Mouse (Mus musculus) kidney, postnatal 0 days (tissue): Measurements from ENCODE around the gene Parvb. TPM values are rescaled to one million over a fixed set of nuclear protein-coding genes. Genes with fewer than 3 reads are reported as not detected.
A peak's percentile ranks its signal among the peaks of the same experiment; 100 is the strongest.
"Not testable (repeated sequence)": the region's sequence is repeated elsewhere in the genome, so short reads cannot be mapped to it uniquely, and the experiment has no call there.

ENCODE experiments used
- ATAC-seq: fragments of 200-750 bp; cut with Nextera tagmentation; replicated peaks from 2 replicates; pipeline ENCODE4 v1.8.0; 2017; ENCODE audit warnings: low read depth, moderate number of reproducible peaks, moderate TSS enrichment, moderate library complexity; ENCODE audit not compliant: low FRiP score
- DNase-seq: peaks from one replicate; pipeline ENCODE4 v3.0.0-alpha.2; 2016; ENCODE audit warnings: low spot score
- H3K27ac ChIP-seq: fragments of 300-500 bp; sonication (generic); 2 replicates; pipeline ENCODE4 v1.5.1; 2014; ENCODE audit warnings: mild to moderate bottlenecking
- H3K27me3 ChIP-seq: fragments of 300-500 bp; sonication (generic); 2 replicates; pipeline ENCODE4 v1.6.1; 2014; ENCODE audit warnings: low read length, mixed read lengths; ENCODE audit not compliant: insufficient read depth
- H3K36me3 ChIP-seq: fragments of 300-500 bp; sonication (generic); 2 replicates; pipeline ENCODE4 v1.6.1; 2014; ENCODE audit warnings: low read length, mixed read lengths; ENCODE audit not compliant: insufficient read depth
- H3K4me1 ChIP-seq: fragments of 300-500 bp; sonication (generic); replicated peaks from 2 replicates; pipeline ENCODE4 v1.6.1; 2014; ENCODE audit warnings: antibody characterized with exemption, low read length, mixed read lengths; ENCODE audit not compliant: insufficient read depth
- H3K4me2 ChIP-seq: fragments of 300-500 bp; sonication (generic); 2 replicates; pipeline ENCODE4 v1.6.1; 2014; ENCODE audit warnings: mild to moderate bottlenecking, low read length, moderate library complexity, mixed read lengths
- H3K4me3 ChIP-seq: fragments of 300-500 bp; sonication (generic); replicated peaks from 2 replicates; pipeline ENCODE4 v1.5.1; 2014; ENCODE audit warnings: low read depth, low read length
- H3K9ac ChIP-seq: fragments of 300-500 bp; sonication (generic); 2 replicates; pipeline ENCODE4 v1.6.1; 2014; ENCODE audit warnings: low read depth, low read length
- H3K9me3 ChIP-seq: fragments of 300-500 bp; sonication (generic); replicated peaks from 2 replicates; pipeline ENCODE4 v1.6.1; 2016; ENCODE audit warnings: low read length, inconsistent platforms, mixed read lengths
- CTCF ChIP-seq: IDR thresholded peaks from 2 replicates; pipeline ENCODE4 v1.5.1; 2016; ENCODE audit warnings: antibody characterized with exemption, low read depth, mild to moderate bottlenecking, moderate library complexity
- WGBS: fragments of 180-500 bp; shearing (Covaris S2); extraction: QIAGEN DNeasy Blood & Tissue Kit; methylation state at CpG from one replicate; pipeline ENCODE4 v1.1.7; 2014; 5-methylcytosine and 5-hydroxymethylcytosine counted together
- polyA plus RNA-seq: library from polyadenylated mRNA; unstranded; fragments of >200 nt; fragmentation: Nextera tagmentation; extraction: Ambion mirVana; gene quantifications from 2 replicates; pipeline ENCODE4 v1.2.1, GENCODE M21; 2015

Gene Parvb
- polyA plus RNA-seq, 1 experiment from 2014 or later: 3.3 TPM

GRCm38 (mm10) chr15:84280712-84281347, 49.0 kb downstream of the Parvb start:
- Histone ChIP-seq H3K4me2 (no peak overlapping the region), H3K9me3 (no peaks in the 10 kb centered on the region), H3K27ac (no peak overlapping the region), H3K27me3 (no peaks in the 10 kb centered on the region), H3K4me3 (no peak overlapping the region), H3K9ac (no peak overlapping the region), H3K36me3 (no peaks in the 10 kb centered on the region), H3K4me1 (no peaks in the 10 kb centered on the region)
- no peak for TF ChIP-seq CTCF
- DNase-seq (no peak), ATAC-seq (0 out of 2 replicates have a peak, but pooled peaks have one; percentile 60)
- 75% methylated on average over 11 of the region's 11 CpGs for WGBS

DNA sequence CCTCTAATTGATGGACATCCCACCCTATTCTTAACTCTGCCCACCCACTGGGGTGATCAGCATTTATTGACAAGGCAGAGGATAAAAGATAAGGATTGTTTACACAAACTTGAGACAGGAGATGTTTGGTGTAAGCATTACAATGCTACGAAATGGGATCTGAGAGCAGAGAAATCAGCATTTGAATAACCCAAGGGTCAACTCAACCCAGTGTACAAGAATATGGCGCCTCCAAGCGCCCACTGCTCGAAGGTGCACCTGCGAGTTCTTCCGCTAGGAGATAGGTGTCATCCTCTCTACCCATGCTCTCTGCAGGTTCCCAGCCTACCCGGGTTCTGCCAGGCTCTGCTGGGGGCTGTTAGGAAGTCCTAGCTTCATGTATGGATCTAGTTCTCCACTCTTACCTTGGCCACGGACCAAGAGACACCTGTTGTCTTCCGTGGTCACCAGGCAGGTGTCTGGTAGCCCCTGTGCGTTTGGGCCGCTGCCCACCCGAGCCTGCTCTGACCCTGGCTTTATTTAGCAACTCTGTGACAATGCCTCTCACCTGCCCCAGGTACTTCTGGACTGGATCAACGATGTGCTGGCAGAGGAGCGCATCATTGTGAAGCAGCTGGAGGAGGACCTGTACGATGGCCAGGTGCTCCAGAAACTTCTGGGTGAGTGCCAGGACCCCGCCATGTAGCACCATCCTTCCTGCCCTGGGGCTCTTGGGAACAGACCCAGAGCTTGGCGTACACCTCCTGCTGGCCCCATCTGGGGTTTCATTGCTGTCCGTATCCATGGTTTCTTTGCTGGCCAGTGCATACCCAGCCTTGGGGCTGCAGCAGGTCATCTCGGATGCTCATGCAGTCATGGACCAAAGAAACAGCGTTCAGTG, 50.6 kb downstream of the Parvb start:
- WGBS: 78% methylated on average over 20 of the region's 20 CpGs
- TF ChIP-seq CTCF: no peak
- Histone ChIP-seq H3K4me3 (no peak overlapping the region), H3K4me2 (no peak overlapping the region), H3K27me3 (no peaks in the 10 kb centered on the region), H3K9ac (no peak overlapping the region), H3K36me3 (no peaks in the 10 kb centered on the region), H3K9me3 (no peaks in the 10 kb centered on the region), H3K4me1 (no peaks in the 10 kb centered on the region), H3K27ac (no peak overlapping the region)
- no peak for ATAC-seq
- DNase-seq: no peak

DNA sequence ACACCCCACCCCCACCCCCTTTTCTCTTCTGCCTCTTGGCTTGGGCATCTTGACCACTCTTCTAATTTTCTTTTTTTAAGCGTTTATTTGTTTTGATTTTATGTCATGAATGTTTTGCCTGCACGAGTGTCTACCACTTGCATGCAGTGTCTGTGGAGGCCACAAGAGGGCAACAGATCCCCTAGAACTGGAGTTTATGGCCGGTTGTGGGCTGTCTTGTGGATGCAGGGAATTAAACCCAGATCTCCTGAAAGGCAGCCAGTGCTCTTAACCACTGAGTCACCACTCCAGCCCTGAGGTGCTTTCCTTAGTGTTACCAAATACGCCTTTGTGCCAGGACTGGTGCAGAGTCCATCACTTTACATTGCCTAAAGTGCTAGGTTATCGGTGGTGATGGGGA, 52.2 kb downstream of the Parvb start:
- ATAC-seq: no peak
- H3K4me3 ChIP-seq: no peak overlapping the region
- WGBS: 59% methylated on average over 5 of the region's 5 CpGs
- no peak overlapping the region for H3K9ac ChIP-seq
- H3K27ac ChIP-seq: no peak overlapping the region
- H3K27me3 ChIP-seq: no peaks in the 10 kb centered on the region
- no peak for DNase-seq
- H3K36me3 ChIP-seq: no peaks in the 10 kb centered on the region
- H3K9me3 ChIP-seq: no peaks in the 10 kb centered on the region
- H3K4me1 ChIP-seq: no peaks in the 10 kb centered on the region
- TF ChIP-seq CTCF: peak; percentile 78
- H3K4me2 ChIP-seq: no peak overlapping the region

DNA sequence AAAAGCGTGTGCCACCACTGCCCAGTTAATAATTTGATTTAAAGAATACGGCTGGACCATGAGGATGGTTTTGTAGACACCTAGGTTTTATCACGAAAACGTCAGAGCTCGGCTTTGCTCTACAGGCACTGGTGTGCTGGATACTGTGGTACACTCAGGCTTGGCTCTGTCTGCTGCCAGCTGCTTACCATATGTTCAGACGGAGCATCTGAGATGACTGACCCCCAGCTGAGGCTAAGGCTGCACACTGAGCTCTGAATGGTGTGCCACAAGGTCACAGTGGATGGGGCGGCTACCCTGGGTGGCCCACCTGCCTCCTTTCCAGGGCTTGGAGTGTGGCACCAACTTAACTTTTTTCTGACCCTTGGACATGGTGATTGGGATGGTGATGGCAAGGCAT, 53.6 kb downstream of the Parvb start:
- Histone ChIP-seq H3K4me2 (no peak overlapping the region), H3K9ac (no peak overlapping the region), H3K4me3 (no peak overlapping the region), H3K9me3 (no peaks in the 10 kb centered on the region), H3K36me3 (no peaks in the 10 kb centered on the region), H3K27me3 (no peaks in the 10 kb centered on the region), H3K27ac (no peak overlapping the region), H3K4me1 (no peaks in the 10 kb centered on the region)
- ATAC-seq (no peak), DNase-seq (no peak)
- TF ChIP-seq CTCF: no peak
- WGBS: 82% methylated on average over 7 of the region's 7 CpGs

DNA sequence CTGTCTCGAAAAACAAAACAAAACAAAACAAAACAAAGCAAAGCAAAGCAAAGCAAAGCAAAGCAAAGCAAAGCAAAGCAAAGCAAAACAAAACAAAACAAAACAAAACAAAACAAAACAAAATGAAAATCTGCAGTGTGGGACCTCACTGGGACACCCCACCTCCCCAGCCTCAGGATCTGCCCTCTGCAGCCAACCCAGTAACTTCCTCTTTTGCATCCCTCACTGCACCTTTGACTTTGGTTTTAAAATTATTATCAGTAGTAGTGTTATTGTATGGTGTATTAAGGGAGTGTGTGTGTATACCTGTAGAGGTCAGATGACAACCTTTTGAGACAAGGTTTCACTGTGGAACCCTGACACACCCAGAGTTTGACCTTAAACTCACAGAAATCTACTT, 57.1 kb downstream of the Parvb start:
- H3K36me3 ChIP-seq, H3K9ac ChIP-seq, H3K27me3 ChIP-seq, H3K27ac ChIP-seq, H3K4me2 ChIP-seq, H3K4me3 ChIP-seq, DNase-seq, H3K4me1 ChIP-seq, H3K9me3 ChIP-seq, ATAC-seq: not testable (repeated sequence)
- 91% methylated on average over 1 of the region's 1 CpGs for WGBS

DNA sequence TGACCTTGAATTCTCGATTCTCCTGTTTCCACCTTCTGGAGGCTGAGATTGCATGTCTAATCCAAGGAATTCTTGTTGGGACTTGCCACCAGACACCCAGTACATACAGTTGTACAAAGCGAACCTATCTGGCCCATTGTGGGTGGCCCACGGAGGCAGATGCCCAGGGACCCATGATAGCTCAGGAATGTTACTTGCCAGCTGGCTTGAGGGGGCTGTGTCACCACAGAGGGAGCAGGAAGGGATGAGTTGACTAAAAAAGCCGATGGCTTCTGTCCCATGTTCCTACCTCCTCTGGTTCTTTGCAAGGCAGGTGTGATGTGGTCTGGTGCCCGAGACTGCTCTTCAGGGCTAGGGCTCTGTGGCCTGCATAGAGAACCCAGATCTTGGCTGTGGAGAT, 59.3 kb downstream of the Parvb start:
- ATAC-seq (no peak), DNase-seq (no peak)
- no peak overlapping the region for H3K9ac ChIP-seq
- no peaks in the 10 kb centered on the region for H3K36me3 ChIP-seq
- no peak for TF ChIP-seq CTCF
- H3K9me3 ChIP-seq: no peaks in the 10 kb centered on the region
- no peak overlapping the region for H3K4me2 ChIP-seq
- 85% methylated on average over 5 of the region's 5 CpGs for WGBS
- H3K27me3 ChIP-seq: no peaks in the 10 kb centered on the region
- no peak overlapping the region for H3K27ac ChIP-seq
- no peak overlapping the region for H3K4me3 ChIP-seq
- H3K4me1 ChIP-seq: no peaks in the 10 kb centered on the region
